Mouse (Mus musculus): Measurements from ENCODE around the gene Rbm48. TPM values are rescaled to one million over a fixed set of nuclear protein-coding genes. Genes with fewer than 3 reads are reported as not detected.

The Rbm48 gene
- polyA plus RNA-seq, 1 experiment from 2014 or later: 10.3 TPM

DNA sequence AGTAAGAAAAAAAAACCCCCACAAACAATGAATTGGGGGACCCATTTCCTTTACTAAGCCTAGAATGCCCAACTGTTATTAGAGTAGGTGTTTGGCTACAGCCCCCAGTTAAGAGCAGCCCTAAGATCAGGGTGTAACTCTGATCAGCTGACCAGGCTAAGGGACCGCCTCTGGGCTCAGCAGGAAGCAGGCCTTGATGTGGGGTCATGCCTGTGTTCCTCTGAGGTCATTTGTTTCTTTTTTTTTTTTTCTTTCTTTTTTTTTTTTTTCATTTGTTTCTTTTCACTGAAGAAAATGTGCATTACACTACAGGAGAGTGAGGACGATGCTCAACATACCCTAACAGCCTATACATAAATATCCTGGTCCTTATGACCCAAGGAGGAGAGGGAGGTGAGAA is 18.4 kb downstream of the Rbm48 start:
- H3K4me1 ChIP-seq (ENCODE audit: control insufficient read depth, insufficient read depth, low read length): no peaks in the 10 kb centered on the region
- 98% methylated on average over 2 of the region's 2 CpGs for WGBS
- no peaks in the 10 kb centered on the region for H3K27me3 ChIP-seq (replicated peaks; ENCODE audit: control insufficient read depth, insufficient read depth, low read length)
- no peak overlapping the region for H3K4me3 ChIP-seq (ENCODE audit: low read length)
- H3K36me3 ChIP-seq (ENCODE audit: control insufficient read depth, insufficient read depth, low read length): peaks cover 39% of the 10 kb centered on the region
- peaks cover 6% of the 10 kb centered on the region; the same call in 1 of the 2 replicates for H3K9me3 ChIP-seq (ENCODE audit: control insufficient read depth, low read length)
- no peak overlapping the region for H3K4me2 ChIP-seq (ENCODE audit: low read depth, low read length)
- ATAC-seq: no peak
- H3K27ac ChIP-seq (ENCODE audit: low read length): no peak overlapping the region
- H3K9ac ChIP-seq (ENCODE audit: low read depth, low read length): no peak overlapping the region

GRCm38 (mm10) chr5:3574825-3575224 is 21.6 kb downstream of the Rbm48 start:
- Histone ChIP-seq H3K36me3 (ENCODE audit: control insufficient read depth, insufficient read depth, low read length) (peaks cover 46% of the 10 kb centered on the region), H3K4me3 (ENCODE audit: low read length) (no peak overlapping the region), H3K9me3 (ENCODE audit: control insufficient read depth, low read length) (peaks cover 6% of the 10 kb centered on the region; the same call in 1 of the 2 replicates), H3K4me1 (ENCODE audit: control insufficient read depth, insufficient read depth, low read length) (no peaks in the 10 kb centered on the region), H3K9ac (ENCODE audit: low read depth, low read length) (no peak overlapping the region), H3K27ac (ENCODE audit: low read length) (no peak overlapping the region), H3K4me2 (ENCODE audit: low read depth, low read length) (no peak overlapping the region), H3K27me3 (replicated peaks; ENCODE audit: control insufficient read depth, insufficient read depth, low read length) (no peaks in the 10 kb centered on the region)
- ATAC-seq: no peak
- WGBS: 93% methylated on average over 2 of the region's 2 CpGs

DNA sequence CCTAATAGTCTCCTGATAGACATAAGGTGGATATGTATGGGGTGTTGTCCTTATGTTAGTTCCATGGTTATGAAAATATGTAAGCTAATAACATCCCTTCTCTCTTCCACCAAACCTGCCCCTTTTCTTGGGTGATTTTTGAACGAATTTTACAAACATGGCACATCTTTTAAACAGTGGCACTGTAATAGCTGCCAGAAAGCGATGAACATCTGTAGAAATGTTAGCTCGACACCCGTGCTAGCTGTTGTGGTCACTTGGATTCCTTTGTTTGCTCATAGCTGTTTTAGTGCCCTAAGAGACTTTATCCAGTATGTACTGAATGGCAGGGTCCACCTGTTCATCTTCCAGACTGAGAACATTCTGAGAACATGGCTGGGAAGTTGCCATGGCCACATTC is 25.1 kb downstream of the Rbm48 start, which contains the start of gene 1700109H08Rik:
Gene 1700109H08Rik (plus strand): TSS at position 301 of the 400 bp plus-strand sequence.
- ATAC-seq: no peak
- peaks cover 6% of the 10 kb centered on the region; the same call in 1 of the 2 replicates for H3K9me3 ChIP-seq (ENCODE audit: control insufficient read depth, low read length)
- H3K36me3 ChIP-seq (ENCODE audit: control insufficient read depth, insufficient read depth, low read length): peaks cover 33% of the 10 kb centered on the region
- no peaks in the 10 kb centered on the region for H3K4me1 ChIP-seq (ENCODE audit: control insufficient read depth, insufficient read depth, low read length)
- no peak within 1 kb of the TSS for H3K27ac ChIP-seq (ENCODE audit: low read length)
- H3K4me2 ChIP-seq (ENCODE audit: low read depth, low read length): no peak within 1 kb of the TSS
- no peak within 1 kb of the TSS for H3K4me3 ChIP-seq (ENCODE audit: low read length)
- H3K27me3 ChIP-seq (replicated peaks; ENCODE audit: control insufficient read depth, insufficient read depth, low read length): no peaks in the 10 kb centered on the region
- WGBS: 91% methylated on average over 4 of the region's 4 CpGs
- H3K9ac ChIP-seq (ENCODE audit: low read depth, low read length): no peak within 1 kb of the TSS

DNA sequence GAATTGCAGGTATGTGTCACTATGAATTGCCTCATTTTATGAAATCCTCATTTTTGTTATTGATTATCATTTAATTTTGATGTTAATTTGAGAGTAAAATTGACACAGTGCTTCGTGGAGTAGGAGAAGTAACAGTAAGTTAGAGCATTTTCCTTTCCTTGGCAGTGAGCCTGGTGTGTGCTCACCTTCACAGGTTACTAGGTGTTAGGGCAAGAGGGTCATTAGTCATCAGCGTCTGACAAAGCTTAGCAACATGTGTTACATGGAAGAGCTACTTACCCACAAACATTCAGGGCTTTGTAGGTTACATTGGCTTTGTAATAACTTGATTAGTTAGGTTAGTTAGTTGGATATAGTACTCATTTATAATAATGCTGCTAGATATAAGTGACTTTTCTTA is 42.2 kb downstream of the Rbm48 start:
- Histone ChIP-seq H3K36me3 (ENCODE audit: control insufficient read depth, insufficient read depth, low read length) (0 out of 2 replicates have a peak, but pooled peaks cover 3% of the 10 kb centered on the region), H3K9ac (ENCODE audit: low read depth, low read length) (no peak overlapping the region), H3K27ac (ENCODE audit: low read length) (no peak overlapping the region), H3K4me2 (ENCODE audit: low read depth, low read length) (no peak overlapping the region), H3K4me1 (ENCODE audit: control insufficient read depth, insufficient read depth, low read length) (no peaks in the 10 kb centered on the region), H3K9me3 (ENCODE audit: control insufficient read depth, low read length) (no peaks in the 10 kb centered on the region), H3K27me3 (replicated peaks; ENCODE audit: control insufficient read depth, insufficient read depth, low read length) (no peaks in the 10 kb centered on the region), H3K4me3 (ENCODE audit: low read length) (no peak overlapping the region)
- 85% methylated on average over 2 of the region's 2 CpGs for WGBS
- ATAC-seq: no peak

DNA sequence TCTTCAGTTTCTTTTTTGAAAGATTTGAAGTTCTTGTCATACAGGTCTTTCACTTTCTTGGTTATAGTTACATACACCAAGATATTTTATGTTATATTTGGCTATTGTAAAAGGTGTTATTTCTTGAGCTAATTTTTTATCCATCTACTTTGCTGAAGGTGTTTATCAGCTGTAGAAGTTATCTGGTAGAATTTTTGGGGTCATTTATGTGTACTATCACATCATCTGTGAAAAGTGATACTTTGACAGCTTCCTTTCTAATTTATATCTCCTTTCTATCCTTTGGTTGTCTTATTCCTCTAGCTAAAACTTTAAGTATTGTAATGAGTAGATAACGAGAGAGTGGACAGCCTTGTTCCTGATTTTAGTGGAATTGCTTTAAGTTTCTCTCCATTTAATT is 44.9 kb downstream of the Rbm48 start:
- no peaks in the 10 kb centered on the region for H3K27me3 ChIP-seq (replicated peaks; ENCODE audit: control insufficient read depth, insufficient read depth, low read length)
- H3K9ac ChIP-seq (ENCODE audit: low read depth, low read length): no peak overlapping the region
- WGBS: 98% methylated on average over 1 of the region's 1 CpGs
- H3K9me3 ChIP-seq (ENCODE audit: control insufficient read depth, low read length): no peaks in the 10 kb centered on the region
- no peak for ATAC-seq
- H3K4me1 ChIP-seq (ENCODE audit: control insufficient read depth, insufficient read depth, low read length): no peaks in the 10 kb centered on the region
- H3K4me3 ChIP-seq (ENCODE audit: low read length): no peak overlapping the region
- no peak overlapping the region for H3K4me2 ChIP-seq (ENCODE audit: low read depth, low read length)
- H3K27ac ChIP-seq (ENCODE audit: low read length): no peak overlapping the region
- peaks cover 4% of the 10 kb centered on the region; the same call in 1 of the 2 replicates for H3K36me3 ChIP-seq (ENCODE audit: control insufficient read depth, insufficient read depth, low read length)

GRCm38 (mm10) chr5:3546226-3546625 is 50.2 kb downstream of the Rbm48 start:
- WGBS: 81% methylated on average over 1 of the region's 1 CpGs
- no peak overlapping the region for H3K27ac ChIP-seq (ENCODE audit: low read length)
- peaks cover 7% of the 10 kb centered on the region for H3K4me1 ChIP-seq (ENCODE audit: control insufficient read depth, insufficient read depth, low read length)
- H3K4me2 ChIP-seq (ENCODE audit: low read depth, low read length): no peak overlapping the region
- H3K36me3 ChIP-seq (ENCODE audit: control insufficient read depth, insufficient read depth, low read length): peaks cover 4% of the 10 kb centered on the region; the same call in 1 of the 2 replicates
- no peak for ATAC-seq
- H3K4me3 ChIP-seq (ENCODE audit: low read length): no peak overlapping the region
- H3K9me3 ChIP-seq (ENCODE audit: control insufficient read depth, low read length): no peaks in the 10 kb centered on the region
- no peak overlapping the region for H3K9ac ChIP-seq (ENCODE audit: low read depth, low read length)
- H3K27me3 ChIP-seq (replicated peaks; ENCODE audit: control insufficient read depth, insufficient read depth, low read length): no peaks in the 10 kb centered on the region

DNA sequence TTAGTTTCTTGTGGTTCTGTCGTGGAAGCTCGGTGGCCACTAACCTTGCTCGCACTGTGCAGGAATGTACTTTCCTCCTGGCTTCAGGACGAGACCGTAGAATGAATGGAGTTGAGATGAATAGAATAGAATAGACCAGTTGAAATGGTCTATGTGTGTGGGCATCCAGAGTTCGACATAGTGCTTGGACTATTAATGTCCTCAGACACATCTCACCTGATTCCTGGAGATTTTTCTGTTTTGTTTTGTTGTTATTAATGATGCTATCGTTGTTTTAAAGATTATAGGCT is 52.0 kb downstream of the Rbm48 start:
- Histone ChIP-seq H3K4me3 (ENCODE audit: low read length) (peak overlapping the region; percentile 98), H3K36me3 (ENCODE audit: control insufficient read depth, insufficient read depth, low read length) (peaks cover 4% of the 10 kb centered on the region; the same call in 1 of the 2 replicates), H3K27ac (ENCODE audit: low read length) (no peak overlapping the region), H3K9me3 (ENCODE audit: control insufficient read depth, low read length) (no peaks in the 10 kb centered on the region), H3K4me2 (ENCODE audit: low read depth, low read length) (peak overlapping the region; percentile 62), H3K4me1 (ENCODE audit: control insufficient read depth, insufficient read depth, low read length) (peaks cover 7% of the 10 kb centered on the region), H3K27me3 (replicated peaks; ENCODE audit: control insufficient read depth, insufficient read depth, low read length) (no peaks in the 10 kb centered on the region), H3K9ac (ENCODE audit: low read depth, low read length) (peak overlapping the region; percentile 96)
- 9% methylated on average over 7 of the region's 7 CpGs for WGBS
- ATAC-seq: peak; percentile 41; the same call in 1 of the 2 replicates

- H3K27me3 ChIP-seq (replicated peaks; ENCODE audit: control insufficient read depth, insufficient read depth, low read length): no peaks in the 10 kb centered on the region
- H3K9me3 ChIP-seq (ENCODE audit: control insufficient read depth, low read length): no peaks in the 10 kb centered on the region
- H3K4me3 ChIP-seq (ENCODE audit: low read length): peak within 1 kb of the TSS; percentile 98
- peak within 1 kb of the TSS; percentile 90 for H3K27ac ChIP-seq (ENCODE audit: low read length)
- peak; percentile 97 for ATAC-seq
- peaks cover 7% of the 10 kb centered on the region for H3K4me1 ChIP-seq (ENCODE audit: control insufficient read depth, insufficient read depth, low read length)
- peaks cover 4% of the 10 kb centered on the region; the same call in 1 of the 2 replicates for H3K36me3 ChIP-seq (ENCODE audit: control insufficient read depth, insufficient read depth, low read length)
- H3K9ac ChIP-seq (ENCODE audit: low read depth, low read length): peak within 1 kb of the TSS; percentile 96
- H3K4me2 ChIP-seq (ENCODE audit: low read depth, low read length): peak within 1 kb of the TSS; percentile 62
- WGBS: under 1% methylated on average over 74 of the region's 80 CpGs
Observed at GRCm38 (mm10) chr5:3543629-3544479, 52.5 kb downstream of the Rbm48 start, which contains the start of gene Fam133b. Gene Fam133b, plus strand, starts transcription at chr5:3543833.

GRCm38 (mm10) chr5:3541871-3542270 is 54.5 kb downstream of the Rbm48 start:
- H3K4me1 ChIP-seq (ENCODE audit: control insufficient read depth, insufficient read depth, low read length): peaks cover 7% of the 10 kb centered on the region
- ATAC-seq: no peak
- H3K9me3 ChIP-seq (ENCODE audit: control insufficient read depth, low read length): no peaks in the 10 kb centered on the region
- H3K4me2 ChIP-seq (ENCODE audit: low read depth, low read length): no peak overlapping the region
- no peak overlapping the region for H3K9ac ChIP-seq (ENCODE audit: low read depth, low read length)
- H3K4me3 ChIP-seq (ENCODE audit: low read length): no peak overlapping the region
- no peak overlapping the region for H3K27ac ChIP-seq (ENCODE audit: low read length)
- no peaks in the 10 kb centered on the region for H3K36me3 ChIP-seq (ENCODE audit: control insufficient read depth, insufficient read depth, low read length)
- 81% methylated on average over 6 of the region's 6 CpGs for WGBS
- no peaks in the 10 kb centered on the region for H3K27me3 ChIP-seq (replicated peaks; ENCODE audit: control insufficient read depth, insufficient read depth, low read length)
